Mouse (Mus musculus) 3134 (cell line): ENCODE data around the gene Rfx4.

Experiments
- DNase-seq: peaks from one replicate; pipeline ENCODE4 v3.0.0-alpha.2; 2011; ENCODE audit warnings: low spot score; ENCODE audit not compliant: insufficient read length; ENCODE audit errors: extremely low read depth

Rfx4 gene

DNA sequence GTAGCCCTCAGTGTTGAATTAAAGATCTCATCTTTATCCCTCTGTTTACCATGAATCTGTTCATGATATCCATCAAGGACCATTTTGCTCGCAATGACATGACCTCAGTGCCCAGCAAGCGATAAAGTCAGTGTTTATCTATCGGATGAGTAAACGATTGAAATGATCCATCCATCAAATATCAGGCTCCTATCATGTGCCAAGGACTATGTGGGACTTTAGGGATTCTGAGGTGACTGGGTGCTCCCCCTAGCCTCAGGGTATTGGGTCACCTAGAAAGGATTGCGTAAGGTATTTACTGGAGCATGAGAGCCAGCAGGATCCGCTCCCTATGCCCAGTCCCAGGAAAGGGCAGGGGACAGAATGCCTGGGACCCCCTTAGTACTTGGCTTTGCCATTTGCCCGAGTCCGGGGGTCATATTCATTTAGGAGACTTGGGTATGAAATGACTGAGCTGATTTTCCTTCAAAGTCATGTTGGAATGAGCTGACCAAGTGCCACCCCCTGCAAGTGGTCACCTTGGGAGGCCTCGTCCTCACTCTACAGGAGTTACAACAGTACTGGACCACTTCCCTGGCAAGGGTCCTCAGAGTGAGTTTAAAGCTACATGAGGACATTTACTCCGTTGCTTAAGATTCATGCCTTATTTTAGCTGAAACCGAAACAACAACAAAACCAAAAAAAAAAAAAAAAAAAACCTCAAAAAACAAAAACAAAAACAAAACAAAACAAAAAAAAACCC lies 55.5 kb downstream of the Rfx4 start:
- DNase-seq = no peak

DNA sequence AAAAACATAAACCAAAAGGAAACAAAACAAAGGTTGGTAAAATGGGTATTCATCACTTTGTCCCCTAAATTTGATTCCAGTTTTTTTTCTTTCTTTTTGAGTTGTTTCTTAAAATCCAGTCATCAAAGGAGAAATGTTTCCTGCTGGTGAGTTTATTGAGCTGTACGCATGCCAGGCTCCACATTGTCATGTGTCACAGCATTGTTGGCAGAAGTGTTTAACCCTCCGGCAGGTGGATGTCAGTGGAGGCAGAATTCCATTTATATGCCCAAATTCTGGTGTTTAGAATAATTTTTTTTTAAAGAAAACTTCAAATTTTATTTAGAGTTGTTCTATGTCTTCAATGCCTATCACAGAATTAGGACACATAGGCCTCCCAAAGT lies 56.0 kb downstream of the Rfx4 start:
- no peak for DNase-seq

DNA sequence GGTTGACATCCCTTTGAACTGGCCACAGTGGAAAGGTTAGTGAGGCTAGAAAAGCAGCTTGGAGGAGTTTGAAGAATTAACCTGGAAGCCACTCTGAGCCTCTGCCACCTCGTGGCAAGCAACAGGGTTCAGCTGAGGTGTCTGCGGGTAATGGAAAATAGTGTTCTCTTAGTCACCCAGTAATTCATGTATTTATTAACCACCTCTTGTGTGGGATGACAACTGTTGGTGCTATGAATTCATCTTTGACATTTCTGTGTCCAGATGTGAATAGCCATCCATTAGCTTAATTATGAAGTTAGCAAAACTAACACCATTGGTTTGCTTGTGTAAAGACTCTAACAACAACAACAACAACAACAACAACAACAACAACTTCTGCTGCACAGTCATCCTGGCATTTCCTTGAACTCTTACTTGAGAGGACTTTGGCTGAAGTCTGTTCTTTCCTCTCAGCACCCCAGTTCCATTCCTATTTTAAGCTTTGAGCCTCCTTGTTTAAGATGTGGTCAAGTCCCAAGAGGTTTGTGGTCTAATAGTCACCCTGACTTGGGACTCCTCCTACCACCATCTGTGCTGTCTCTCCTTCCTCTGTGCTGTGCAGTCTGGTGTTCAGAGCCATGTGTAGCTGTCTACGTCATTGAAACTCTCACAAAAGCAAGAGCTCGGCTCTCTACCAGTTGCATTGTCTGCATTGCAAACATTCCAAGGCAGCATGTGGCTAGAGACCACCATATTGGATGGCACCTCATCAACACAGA lies 60.0 kb downstream of the Rfx4 start:
- peak; percentile 82 for DNase-seq

DNA sequence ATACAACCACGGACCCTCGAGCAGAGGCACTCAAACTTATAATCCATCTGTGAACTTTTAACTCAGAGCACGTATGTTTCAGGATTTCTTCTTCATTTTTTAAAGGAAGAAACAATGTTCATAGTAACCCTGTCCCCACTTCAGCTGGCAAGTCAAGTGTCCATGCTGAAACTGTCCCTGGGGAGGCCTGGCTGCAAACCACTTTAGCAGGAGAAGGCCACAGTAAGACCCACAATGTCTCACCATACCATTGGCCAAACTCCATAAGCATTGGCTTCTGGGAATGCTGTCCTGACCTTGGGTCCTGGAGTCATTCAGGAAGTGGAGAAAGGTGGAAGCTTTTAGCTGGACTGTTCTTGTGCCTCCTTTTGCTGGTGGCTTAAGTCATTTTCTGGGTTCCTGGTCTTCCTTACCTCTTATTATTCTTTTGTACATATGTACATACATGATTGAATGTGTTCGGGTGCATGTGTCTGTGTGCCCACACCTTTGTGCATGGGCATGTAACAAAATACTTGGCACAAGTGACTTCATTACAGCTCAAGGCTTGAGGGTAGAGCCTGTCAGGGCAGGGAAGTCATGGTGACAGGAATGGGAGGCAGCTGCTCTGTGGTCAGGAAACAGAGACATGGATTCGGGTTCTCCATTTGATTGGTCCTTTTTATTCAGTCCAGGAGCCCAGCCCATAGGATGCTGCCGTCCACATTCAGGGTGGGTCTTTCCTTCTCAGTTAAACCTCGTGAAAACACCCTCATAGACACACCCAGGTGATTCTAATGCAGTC lies 61.4 kb downstream of the Rfx4 start:
- DNase-seq = no peak

DNA sequence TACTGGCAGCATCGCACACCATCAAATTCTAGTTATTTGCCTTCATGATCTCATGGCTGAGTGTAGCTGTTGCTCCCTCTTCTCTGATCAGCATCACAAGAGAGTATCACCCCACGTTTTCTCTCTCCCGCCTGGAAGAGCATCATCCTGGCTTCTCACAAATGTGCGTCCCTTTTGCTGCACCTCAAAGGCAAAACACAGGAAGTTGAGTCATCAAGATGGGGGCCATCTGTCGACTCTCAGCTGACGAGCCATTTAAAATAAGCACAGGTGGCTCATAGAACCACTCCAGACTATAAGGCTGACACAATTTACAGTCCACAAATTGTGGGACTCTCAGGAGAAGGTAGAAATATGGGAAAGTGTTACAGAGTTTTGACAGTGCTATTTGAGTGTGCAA lies 63.8 kb downstream of the Rfx4 start:
- DNase-seq = no peak

DNA sequence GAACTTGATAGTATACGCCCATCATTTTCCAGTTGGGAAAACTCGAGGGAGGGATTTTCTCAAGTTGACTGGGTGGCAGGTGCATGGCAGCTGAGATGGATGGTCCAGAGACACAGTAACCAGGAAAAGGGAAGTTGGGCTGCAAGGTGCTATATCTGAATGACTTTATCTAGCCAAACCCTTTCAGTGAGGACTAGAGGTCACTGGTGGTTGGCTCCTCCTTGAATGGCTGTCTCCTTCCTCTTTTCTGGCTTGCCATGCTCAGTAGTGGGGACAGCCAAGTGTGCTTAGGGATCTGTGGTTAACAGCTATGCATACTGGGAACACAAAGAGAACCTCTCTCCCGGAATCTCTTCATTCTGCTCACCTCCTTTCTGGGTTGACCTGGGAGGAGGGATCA lies 64.4 kb downstream of the Rfx4 start:
- DNase-seq = no peak

DNA sequence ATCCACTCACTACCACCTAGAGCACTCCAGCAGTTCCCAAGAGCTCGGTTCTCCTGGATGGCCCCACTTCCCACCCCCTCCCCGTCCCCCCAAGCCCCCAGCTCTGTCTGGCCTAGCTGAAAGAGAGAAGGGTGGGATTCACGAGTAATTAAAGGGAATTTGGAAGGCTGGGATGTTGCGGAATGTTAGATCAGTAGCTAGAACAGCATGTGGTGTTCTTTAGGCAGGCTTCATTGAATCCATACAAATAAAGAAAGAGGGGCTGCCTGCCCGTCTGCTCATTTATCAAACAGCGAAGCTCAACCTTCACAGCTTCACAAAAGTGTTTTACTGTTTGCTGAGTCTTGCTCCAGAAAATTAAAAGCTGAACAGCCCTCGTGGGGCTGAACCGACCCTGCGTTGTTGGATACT lies 66.9 kb downstream of the Rfx4 start:
- no peak for DNase-seq

DNA sequence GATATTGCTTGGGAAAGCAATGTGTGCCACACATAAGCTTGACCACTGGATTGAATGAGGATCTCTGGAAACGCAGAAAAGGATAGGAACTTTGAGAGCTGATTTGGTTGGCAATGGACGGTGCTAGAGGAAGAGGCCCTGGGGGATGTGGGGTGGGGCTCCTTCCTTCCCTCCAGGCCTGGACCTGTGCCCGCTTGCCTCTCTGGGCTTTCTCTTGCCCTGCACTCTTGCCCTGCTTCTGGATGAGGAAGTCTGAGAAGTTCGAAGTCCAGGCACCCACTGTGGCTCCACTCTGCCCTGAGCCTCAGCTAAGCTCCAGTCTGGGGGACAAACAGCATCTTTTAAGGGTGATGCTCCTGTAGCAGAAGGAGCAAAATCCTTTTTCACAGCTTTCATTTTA lies 67.8 kb downstream of the Rfx4 start:
- DNase-seq = no peak

DNA sequence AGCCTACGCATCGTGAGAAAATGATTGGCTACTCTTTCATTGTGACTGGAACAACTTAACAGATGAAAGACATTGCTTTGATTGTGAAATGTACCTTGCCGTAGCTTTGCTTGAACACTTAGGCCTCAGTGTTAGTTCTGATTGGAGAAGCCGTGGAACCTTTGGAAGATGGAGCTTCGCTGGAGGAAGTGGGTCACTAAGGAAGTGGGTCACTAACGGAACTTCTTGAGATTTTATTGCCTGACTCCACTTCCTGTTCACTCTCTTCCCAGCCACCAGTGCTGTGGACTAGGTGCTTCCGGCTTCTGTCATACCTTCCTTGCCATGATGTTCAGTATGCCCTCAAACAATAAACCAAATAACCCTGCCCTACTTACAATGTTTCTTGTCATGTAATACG lies 73.1 kb downstream of the Rfx4 start:
- DNase-seq = no peak

DNA sequence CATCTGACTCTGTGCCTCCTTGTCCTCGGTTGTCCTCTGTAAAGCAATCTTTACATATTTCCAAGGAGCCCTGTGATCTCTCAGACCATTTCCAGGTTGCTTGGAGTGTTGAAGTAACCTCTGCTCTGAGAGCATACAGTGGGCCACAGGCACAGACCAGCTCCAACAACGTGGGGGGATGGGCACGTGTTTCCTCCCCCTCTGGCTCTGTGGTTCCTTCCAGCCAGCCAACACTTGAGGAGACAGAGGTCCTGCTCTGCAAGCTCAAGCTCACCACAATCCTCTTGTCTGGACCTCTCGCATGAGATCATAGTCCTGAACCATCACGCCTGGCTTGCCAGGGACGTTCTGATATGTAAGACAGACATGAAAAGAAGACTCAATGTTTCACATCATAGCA lies 79.7 kb downstream of the Rfx4 start:
- DNase-seq = no peak

DNA sequence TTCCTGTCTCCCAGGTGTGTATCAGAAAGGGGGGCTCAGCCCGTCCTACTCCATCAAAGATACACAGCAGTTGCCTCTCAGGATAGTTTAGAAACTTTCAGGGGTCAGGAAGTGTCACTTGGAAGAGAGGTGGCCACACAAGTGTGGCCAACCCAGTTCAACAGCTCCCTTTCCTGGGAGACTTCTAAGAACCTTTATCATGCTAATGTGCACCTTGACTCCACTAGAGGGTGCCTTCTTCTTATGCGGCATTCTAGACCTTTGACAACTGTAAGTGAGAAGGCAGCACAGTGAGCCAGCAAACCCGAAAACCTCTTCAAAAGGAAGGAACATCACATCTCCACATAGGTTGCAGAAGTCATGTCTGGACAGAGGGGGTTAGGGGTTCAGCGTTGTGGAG lies 80.2 kb downstream of the Rfx4 start:
- DNase-seq = no peak

DNA sequence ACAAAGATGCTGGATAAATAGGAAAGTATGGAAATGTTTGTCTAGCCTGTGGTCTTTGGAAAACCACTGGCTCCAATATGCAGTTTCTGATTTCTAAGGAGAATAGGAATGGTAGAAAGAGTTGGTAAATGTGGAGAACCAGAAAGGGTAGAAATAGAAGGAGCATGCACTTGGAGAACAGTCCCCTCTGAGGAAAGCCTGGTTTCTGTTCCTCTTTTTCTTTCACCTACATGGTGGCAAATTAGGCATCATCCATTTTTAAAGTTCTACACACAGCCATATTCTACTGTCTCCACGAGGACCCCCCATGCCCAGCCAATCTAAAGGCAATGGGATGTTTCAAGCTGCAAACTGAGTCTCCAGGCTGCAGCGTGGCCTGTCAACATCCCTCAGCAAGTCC lies 81.5 kb downstream of the Rfx4 start:
- DNase-seq = no peak

DNA sequence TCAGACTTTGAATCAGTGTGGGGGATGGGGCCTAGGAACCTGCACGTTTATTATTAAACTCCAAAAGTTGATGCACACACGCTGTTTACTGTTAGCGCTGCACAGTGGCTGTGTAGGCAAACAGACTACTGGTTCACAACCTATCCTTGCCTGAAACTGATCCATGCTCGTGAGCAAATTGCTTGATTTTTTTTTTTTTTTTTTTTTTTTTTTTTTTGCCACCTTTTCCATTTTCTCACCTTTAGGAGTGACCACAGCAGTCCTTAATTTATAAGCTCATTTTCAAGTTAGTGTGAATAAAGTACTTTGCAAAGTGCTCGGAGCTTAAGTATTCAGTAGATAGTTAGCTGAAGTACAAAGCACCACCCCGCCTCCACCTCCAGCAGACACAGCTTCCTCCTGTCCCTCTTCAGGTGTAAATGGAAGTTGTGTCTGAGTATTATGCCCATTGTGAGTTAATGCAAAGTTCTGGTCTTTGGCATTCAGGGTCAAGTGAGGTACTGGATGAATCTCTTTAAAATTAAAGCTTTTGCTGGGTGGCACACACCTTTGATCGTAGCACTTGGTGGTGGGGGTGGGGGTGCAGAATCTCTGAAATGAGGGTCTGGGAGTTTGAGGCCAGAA lies 83.1 kb downstream of the Rfx4 start:
- no peak for DNase-seq

DNA sequence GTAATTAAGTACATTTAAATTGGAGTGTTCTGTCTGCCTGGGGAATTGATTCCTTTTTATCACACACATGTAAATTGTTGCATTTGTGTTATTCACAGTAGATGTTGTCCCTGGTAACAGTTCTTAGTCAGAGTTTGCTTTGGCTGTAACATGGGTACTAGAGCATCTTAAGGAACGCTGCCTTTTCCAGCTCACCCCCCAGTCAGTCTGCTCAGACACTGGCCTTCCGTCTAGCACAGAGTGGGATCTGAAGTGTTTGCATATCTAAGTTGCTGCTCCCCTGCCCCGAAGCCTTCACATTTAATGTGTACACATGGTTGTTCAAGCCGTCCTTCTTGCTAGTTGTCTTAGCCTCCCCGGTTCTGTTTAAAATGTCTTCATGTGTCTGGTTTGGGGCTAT lies 90.8 kb downstream of the Rfx4 start:
- DNase-seq = no peak

DNA sequence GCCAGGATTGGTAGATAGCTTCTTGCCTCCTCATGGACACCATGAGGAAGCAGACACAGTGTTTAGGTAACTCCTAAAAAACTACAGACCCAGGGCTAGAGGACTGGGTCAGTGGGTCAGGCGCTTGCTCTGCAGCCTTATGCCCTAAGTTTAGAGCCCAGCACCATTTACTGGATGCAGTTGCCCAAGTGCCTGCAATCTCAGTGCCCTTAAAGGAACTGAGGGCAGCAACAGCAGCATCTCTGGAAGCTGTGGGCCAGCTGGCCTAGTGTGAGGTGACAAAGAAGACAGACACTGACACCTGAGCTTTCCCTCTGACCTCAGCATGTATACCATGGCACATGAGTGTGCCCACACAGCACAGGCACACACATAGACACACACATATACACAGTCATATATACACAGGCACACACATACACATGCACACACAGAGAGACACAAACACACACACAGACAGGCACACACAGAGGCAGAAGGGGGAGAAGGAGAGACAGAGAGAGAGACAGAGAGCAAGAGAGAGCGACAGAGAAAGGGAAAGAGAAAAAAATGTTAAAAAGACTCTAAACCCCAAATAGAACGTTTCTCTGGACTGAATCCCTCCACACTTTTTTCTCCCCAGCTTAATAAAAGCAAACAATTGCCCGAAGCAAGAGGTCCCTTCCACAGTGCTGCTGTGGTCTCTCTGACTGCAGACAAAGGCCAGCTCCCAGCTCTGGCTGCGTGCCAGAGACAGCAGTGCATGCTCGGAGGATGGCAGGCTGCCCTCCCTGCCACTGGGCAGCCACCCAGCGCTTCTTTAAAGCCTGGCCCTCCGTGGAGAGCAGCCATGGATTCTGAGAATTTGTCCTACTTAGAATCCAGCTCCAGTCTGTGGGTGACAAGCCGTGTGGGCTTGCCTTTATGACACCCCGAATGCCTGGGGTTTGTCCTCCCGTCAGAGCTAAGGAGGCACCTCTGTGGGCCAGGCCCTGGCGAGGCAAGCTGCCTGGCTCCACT lies 96.4 kb downstream of the Rfx4 start:
- peak; percentile 71 for DNase-seq

DNA sequence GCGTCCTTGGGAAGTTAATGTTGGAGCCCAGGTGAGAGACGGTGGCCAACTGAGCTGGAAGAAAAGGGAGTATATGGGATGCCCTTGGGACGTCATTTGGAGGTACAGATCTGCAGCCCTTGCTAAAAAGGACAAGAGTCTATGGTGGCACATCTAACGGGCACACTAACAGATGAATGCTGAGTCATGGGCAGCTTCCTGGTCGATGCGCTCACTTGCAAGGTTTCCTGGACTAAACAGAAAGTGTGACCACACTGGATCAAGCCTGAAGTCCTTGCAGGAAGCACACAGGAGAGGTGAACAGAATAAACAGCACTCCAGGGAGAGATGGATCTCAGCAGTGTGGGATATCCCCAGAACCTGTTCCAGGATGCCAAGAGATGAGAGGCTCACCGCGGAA lies 98.2 kb downstream of the Rfx4 start:
- no peak for DNase-seq

DNA sequence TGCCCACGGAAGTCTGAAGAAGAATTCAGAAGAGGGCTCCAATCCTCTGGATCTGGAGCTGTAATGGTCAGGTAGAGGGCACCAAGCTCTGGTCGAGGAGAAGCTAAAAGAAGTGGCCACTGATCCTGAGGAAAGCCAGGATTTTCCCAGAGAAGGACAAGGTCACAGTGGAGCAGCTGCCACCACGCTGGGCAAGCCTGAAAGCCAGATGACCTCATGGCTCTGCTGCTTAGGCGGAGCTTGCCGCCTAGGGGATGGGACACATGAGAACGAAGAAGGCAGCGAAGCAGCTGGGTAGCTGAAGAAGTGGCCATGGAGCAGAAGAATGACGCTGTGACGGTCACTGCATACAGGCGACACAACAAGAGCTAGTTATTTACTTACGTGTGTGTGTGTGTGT lies 99.6 kb downstream of the Rfx4 start:
- DNase-seq = no peak

DNA sequence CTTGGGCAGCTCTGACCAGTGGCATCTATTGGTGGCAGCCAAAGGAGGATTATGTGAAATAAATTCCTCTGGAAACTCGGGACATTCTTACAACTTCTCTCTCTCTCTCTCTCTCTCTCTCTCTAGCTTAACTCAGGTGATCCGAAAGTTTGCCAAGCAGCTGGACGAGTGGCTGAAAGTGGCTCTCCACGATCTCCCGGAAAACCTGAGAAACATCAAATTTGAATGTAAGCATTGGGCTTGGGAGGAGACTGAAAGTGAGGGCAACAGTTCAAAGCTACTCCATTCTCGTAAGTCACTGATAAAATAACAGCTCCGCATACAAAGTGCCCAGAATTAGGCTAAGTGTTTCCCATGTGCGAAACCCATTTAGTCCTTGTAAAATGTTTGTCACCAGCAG lies 102.5 kb downstream of the Rfx4 start:
- DNase-seq = no peak

DNA sequence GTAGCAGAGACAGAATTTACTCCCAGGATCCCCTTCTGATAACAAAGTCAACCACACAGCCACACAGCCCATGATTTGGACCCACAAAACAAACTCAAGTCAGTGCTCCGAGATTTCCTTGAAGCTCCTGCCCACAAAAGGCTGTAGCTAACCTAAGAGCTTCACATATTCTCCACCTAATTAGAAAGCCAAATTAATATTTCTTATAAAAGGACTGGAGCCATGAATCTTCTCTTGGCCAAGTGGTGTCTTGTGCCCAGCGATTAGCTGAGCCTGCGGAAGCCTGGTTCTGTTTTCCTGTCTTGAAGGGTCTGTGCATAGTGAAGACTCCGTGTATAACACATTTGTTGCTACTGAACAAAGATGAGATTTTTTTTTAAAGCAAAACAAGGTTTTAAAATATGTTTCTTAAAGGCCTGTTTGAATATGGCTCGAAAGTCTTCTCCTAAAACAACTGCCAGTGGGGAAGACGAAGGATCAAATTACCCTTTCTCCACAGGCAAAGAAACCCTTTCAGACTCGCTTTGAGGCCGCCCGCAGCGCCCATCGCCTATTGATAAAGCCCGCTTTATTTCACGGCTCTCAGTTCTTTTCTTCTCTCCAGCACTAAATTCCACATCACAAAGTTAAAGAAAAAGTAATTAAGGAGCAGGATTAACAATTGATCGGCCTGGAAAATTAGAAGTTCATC lies 103.1 kb downstream of the Rfx4 start:
- no peak for DNase-seq
